Mouse (Mus musculus): ENCODE results near the gene Rtl8a. TPM values are rescaled to one million over a fixed set of nuclear protein-coding genes. Genes with fewer than 3 reads are reported as not detected.
"Not testable (repeated sequence)": the region's sequence is repeated elsewhere in the genome, so short reads cannot be mapped to it uniquely, and the experiment has no call there.

Gene Rtl8a
- 7.7 and 12.6 TPM in 2 replicates for total RNA-seq (2014; fragmentation: Nextera tagmentation)
- total RNA-seq (2017) = 3.2 and 5.5 TPM in 2 replicates

GRCm38 (mm10) chrX:53642980-53643961 is at the start of gene Rtl8a:
Gene Rtl8a (minus strand): TSS chrX:53643682.
- ATAC-seq (replicated peaks; ENCODE audit: poor library complexity, severe bottlenecking) = peak; percentile 99

GRCm38 (mm10) chrX:53693141-53693540 is 49.7 kb upstream of the Rtl8a start:
- ATAC-seq (replicated peaks; ENCODE audit: poor library complexity, severe bottlenecking) = peak; percentile 52

- ATAC-seq (replicated peaks; ENCODE audit: poor library complexity, severe bottlenecking) = no peak
These were observed 48.6 kb upstream of the Rtl8a start for GRCm38 (mm10) chrX:53692065-53692464.

GRCm38 (mm10) chrX:53684676-53685075 is 41.2 kb upstream of the Rtl8a start:
- not testable (repeated sequence) for ATAC-seq (replicated peaks; ENCODE audit: poor library complexity, severe bottlenecking)

- ATAC-seq (replicated peaks; ENCODE audit: poor library complexity, severe bottlenecking) = not testable (repeated sequence)
These were observed 39.2 kb upstream of the Rtl8a start for GRCm38 (mm10) chrX:53682650-53683049.

- peak; percentile 77 for ATAC-seq (replicated peaks; ENCODE audit: poor library complexity, severe bottlenecking)
These were observed 33.5 kb upstream of the Rtl8a start for GRCm38 (mm10) chrX:53676943-53677342.

- not testable (repeated sequence) for ATAC-seq (replicated peaks; ENCODE audit: poor library complexity, severe bottlenecking)
These were observed 27.2 kb upstream of the Rtl8a start for GRCm38 (mm10) chrX:53670696-53671095.

GRCm38 (mm10) chrX:53670294-53670693 is 26.8 kb upstream of the Rtl8a start, which contains the start of gene Rtl8b:
Gene Rtl8b (minus strand): TSS chrX:53670408.
- peak; percentile 97 for ATAC-seq (replicated peaks; ENCODE audit: poor library complexity, severe bottlenecking)

GRCm38 (mm10) chrX:53669557-53670270 is 26.2 kb upstream of the Rtl8a start:
- peak; percentile 6; the same call in 1 of the 2 replicates for ATAC-seq (replicated peaks; ENCODE audit: poor library complexity, severe bottlenecking)

GRCm38 (mm10) chrX:53652917-53653316 is 9.4 kb upstream of the Rtl8a start:
- peak; percentile 76 for ATAC-seq (replicated peaks; ENCODE audit: poor library complexity, severe bottlenecking)

GRCm38 (mm10) chrX:53645885-53646284 is 2.4 kb upstream of the Rtl8a start:
- no peak for ATAC-seq (replicated peaks; ENCODE audit: poor library complexity, severe bottlenecking)

GRCm38 (mm10) chrX:53642604-53642979 is 890 bp downstream of the Rtl8a start:
- not testable (repeated sequence) for ATAC-seq (replicated peaks; ENCODE audit: poor library complexity, severe bottlenecking)

GRCm38 (mm10) chrX:53638107-53638506 is 5.4 kb downstream of the Rtl8a start:
- not testable (repeated sequence) for ATAC-seq (replicated peaks; ENCODE audit: poor library complexity, severe bottlenecking)

GRCm38 (mm10) chrX:53611395-53611794 is 32.1 kb downstream of the Rtl8a start:
- ATAC-seq (replicated peaks; ENCODE audit: poor library complexity, severe bottlenecking) = not testable (repeated sequence)

GRCm38 (mm10) chrX:53610571-53610970 is 32.9 kb downstream of the Rtl8a start:
- peak; percentile 67 for ATAC-seq (replicated peaks; ENCODE audit: poor library complexity, severe bottlenecking)

GRCm38 (mm10) chrX:53608879-53609278 is 34.6 kb downstream of the Rtl8a start, which contains the start of gene Gm14597:
Gene Gm14597 (minus strand): TSS chrX:53608979.
- not testable (repeated sequence) for ATAC-seq (replicated peaks; ENCODE audit: poor library complexity, severe bottlenecking)

- ATAC-seq (replicated peaks; ENCODE audit: poor library complexity, severe bottlenecking) = peak; percentile 20
These were observed 35.2 kb downstream of the Rtl8a start for GRCm38 (mm10) chrX:53608122-53608813.

GRCm38 (mm10) chrX:53607242-53608121 is 36.0 kb downstream of the Rtl8a start, which contains the start of gene Rtl8c:
Gene Rtl8c (plus strand): TSS chrX:53608032.
- ATAC-seq (replicated peaks; ENCODE audit: poor library complexity, severe bottlenecking) = peak; percentile 97

- not testable (repeated sequence) for ATAC-seq (replicated peaks; ENCODE audit: poor library complexity, severe bottlenecking)
These were observed 37.3 kb downstream of the Rtl8a start for GRCm38 (mm10) chrX:53606176-53606575.

Measured in granulocyte monocyte progenitor cell, adult 5-6 weeks (primary cell).